In the genomic region with DNA sequence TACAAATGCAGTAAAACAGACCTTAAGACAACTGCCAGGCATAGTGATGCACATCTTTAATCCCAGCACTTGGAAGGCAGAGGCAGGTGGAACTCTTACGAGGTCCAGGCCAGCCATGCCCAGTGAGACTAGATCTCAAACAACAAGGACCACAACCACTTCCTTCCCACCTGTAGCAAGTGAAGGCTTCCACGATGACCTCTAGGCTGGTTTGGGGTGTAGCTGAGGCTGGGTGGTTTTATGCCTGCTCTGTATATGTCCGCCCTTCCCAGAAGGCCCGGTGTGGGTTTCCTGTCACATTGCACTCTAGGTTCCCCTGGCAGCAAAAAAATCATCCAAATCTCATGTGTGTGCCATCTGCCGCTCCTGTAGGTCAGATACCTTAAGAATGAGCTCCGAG, we compare ENCODE assay signal across 24 mouse cellular contexts. TPM values are rescaled to one million over a fixed set of nuclear protein-coding genes. Genes with fewer than 3 reads are reported as not detected.
DNase-seq lines count a peak whose midpoint lies in the region; ATAC-seq lines count a peak whose summit lies in the region.
"Had no signal": no experiment of that assay in that cellular context is flagged by ENCODE, and none has a peak within 500 bp of the region (broad histone marks: within the 10 kb centered on the region; RNA-seq: fewer than 3 reads in every experiment).

No protein-coding gene starts in this region.

- 0 out of 2 replicates have a peak overlapping the region, but pooled peaks have one; percentile 16 for H3K27ac ChIP-seq in hindbrain, embryonic 10.5 days
- H3K27ac ChIP-seq in hindbrain, embryonic 12.5 days = no peak overlapping the region
- H3K27ac ChIP-seq: embryonic facial prominence, embryonic 13.5 days; forebrain, embryonic 12.5 days; heart, embryonic 13.5 days; hindbrain, embryonic 13.5 days; hindbrain, postnatal 0 days had no signal

- no peaks in the 10 kb centered on the region for H3K9me3 ChIP-seq in hindbrain, embryonic 10.5 days
- H3K9me3 ChIP-seq in hindbrain, embryonic 12.5 days (replicated peaks) = no peaks in the 10 kb centered on the region
- H3K9me3 ChIP-seq: embryonic facial prominence, embryonic 13.5 days; forebrain, embryonic 12.5 days; G1E; heart, embryonic 13.5 days; hindbrain, embryonic 13.5 days had no signal

- WGBS in hindbrain, embryonic 10.5 days = 94% methylated on average over 6 of the region's 6 CpGs
- WGBS in hindbrain, embryonic 12.5 days = 95% methylated on average over 6 of the region's 6 CpGs

- DNase-seq in hindbrain, embryonic 10.5 days (ENCODE audit: low spot score) = no peak
- peak; percentile 11 for DNase-seq in CD4-positive helper T cell, adult 2 months (ENCODE audit: low read depth, low spot score)
- peak; percentile 33 for DNase-seq in T-cell, adult 2 months (ENCODE audit: low spot score)
- peak; percentile 31 to 55 for DNase-seq in natural killer cell, adult 2 months (ENCODE audit: low spot score in 2 of 2)
- DNase-seq in adrenal gland, postnatal 36 days = no peak
- DNase-seq: adrenal gland, postnatal 14 days; cerebellum, adult 8-10 months; cerebellum, postnatal 36 days; gastrocnemius, postnatal 10 days; heart, postnatal 36 days had no signal

- H3K4me2 ChIP-seq in hindbrain, embryonic 12.5 days (replicated peaks) = no peak overlapping the region
- H3K4me2 ChIP-seq: embryonic facial prominence, embryonic 13.5 days; forebrain, embryonic 12.5 days; heart, embryonic 13.5 days; hindbrain, embryonic 13.5 days had no signal

- H3K4me1 ChIP-seq in hindbrain, embryonic 10.5 days (replicated peaks) = peaks cover 21% of the 10 kb centered on the region
- peaks cover 12% of the 10 kb centered on the region for H3K4me1 ChIP-seq in hindbrain, embryonic 12.5 days

- no peaks in the 10 kb centered on the region for H3K36me3 ChIP-seq in hindbrain, embryonic 10.5 days
- no peaks in the 10 kb centered on the region for H3K36me3 ChIP-seq in hindbrain, embryonic 12.5 days
- H3K36me3 ChIP-seq: embryonic facial prominence, embryonic 13.5 days; forebrain, embryonic 12.5 days; G1E; heart, embryonic 13.5 days; hindbrain, embryonic 13.5 days had no signal

- no peaks in the 10 kb centered on the region for H3K27me3 ChIP-seq in hindbrain, embryonic 10.5 days (ENCODE audit: insufficient read depth, poor library complexity, severe bottlenecking)
- H3K27me3 ChIP-seq in hindbrain, embryonic 12.5 days = no peaks in the 10 kb centered on the region
- H3K27me3 ChIP-seq: embryonic facial prominence, embryonic 13.5 days; forebrain, embryonic 12.5 days; hindbrain, embryonic 13.5 days had no signal

- H3K9ac ChIP-seq in hindbrain, embryonic 12.5 days = no peak overlapping the region
- H3K9ac ChIP-seq: embryonic facial prominence, embryonic 13.5 days; forebrain, embryonic 12.5 days; heart, embryonic 13.5 days; hindbrain, embryonic 13.5 days had no signal

- no peak overlapping the region for H3K4me3 ChIP-seq in hindbrain, embryonic 10.5 days
- no peak overlapping the region for H3K4me3 ChIP-seq in hindbrain, embryonic 12.5 days
- H3K4me3 ChIP-seq: embryonic facial prominence, embryonic 13.5 days; forebrain, embryonic 12.5 days; heart, embryonic 13.5 days; hindbrain, embryonic 13.5 days had no signal

- no peak for ATAC-seq in hindbrain, embryonic 12.5 days (ENCODE audit: low FRiP score)
- ATAC-seq: activated CD4-positive, CD25-positive, alpha-beta regulatory T cell, adult 4 months; CD4-positive, CD25-positive, alpha-beta regulatory T cell, adult 4 months; forebrain, embryonic 16.5 days; hindbrain, postnatal 0 days had no signal

RNA-seq across cellular contexts. Expression of a gene that starts 1.9 kb away (rescaled TPM):
- polyA plus RNA-seq in hindbrain, embryonic 10.5 days (2016; fragmentation: Nextera tagmentation; extraction: Ambion mirVana) = 0.90 and 2.5 TPM in 2 replicates
- polyA plus RNA-seq in hindbrain, embryonic 12.5 days (2016; fragmentation: Nextera tagmentation; extraction: Ambion mirVana) = 2.3 and 2.6 TPM in 2 replicates
- under 1 TPM in 1 of 2 experiments, not detected in 1; 0.20 TPM for total RNA-seq in adrenal gland, postnatal 36 days (2021)
- total RNA-seq: adrenal gland, adult 18-20 months; adrenal gland, postnatal 14 days; gastrocnemius, postnatal 10 days; heart, adult 8-10 months; heart, postnatal 36 days had no signal
- polyA plus RNA-seq: activated CD4-positive, CD25-positive, alpha-beta regulatory T cell, adult 4 months; CD4-positive, CD25-positive, alpha-beta regulatory T cell, adult 4 months; G1E; heart, embryonic 13.5 days; heart, postnatal 0 days; intestine, embryonic 14.5 days had no signal

RNA-seq across cellular contexts. Expression of a gene that starts 26.4 kb away (rescaled TPM):
- polyA plus RNA-seq in hindbrain, embryonic 10.5 days (2016; fragmentation: Nextera tagmentation; extraction: Ambion mirVana) = 28.8 and 31.8 TPM in 2 replicates
- 30.0 and 31.4 TPM in 2 replicates for polyA plus RNA-seq in hindbrain, embryonic 12.5 days (2016; fragmentation: Nextera tagmentation; extraction: Ambion mirVana)
- 10 to 100 TPM; 34.5 to 64.0 TPM for total RNA-seq in adrenal gland, postnatal 36 days (2021)

RNA-seq across cellular contexts. Expression of a gene that starts 53.7 kb away (rescaled TPM):
- polyA plus RNA-seq in hindbrain, embryonic 10.5 days (2016; fragmentation: Nextera tagmentation; extraction: Ambion mirVana) = 210 and 212 TPM in 2 replicates
- polyA plus RNA-seq in hindbrain, embryonic 12.5 days (2016; fragmentation: Nextera tagmentation; extraction: Ambion mirVana) = 214 and 222 TPM in 2 replicates
- total RNA-seq in adrenal gland, postnatal 36 days (2021) = 10 to 100 TPM; 62.2 to 63.0 TPM

Comparison
In these comparisons a context has a peak if more than half of its experiments do, and no peak if none do; other contexts are left out.
1. DNase-seq: peak in CD4-positive helper T cell, adult 2 months (single experiment), T-cell, adult 2 months (single experiment) and natural killer cell, adult 2 months (2 of 2); none in hindbrain, embryonic 10.5 days (single experiment) and adrenal gland, postnatal 36 days (0 of 2).